Mouse (Mus musculus): ENCODE data around the gene Xpnpep1. TPM values are rescaled to one million over a fixed set of nuclear protein-coding genes. Genes with fewer than 3 reads are reported as not detected.

The Xpnpep1 gene
- polyA plus RNA-seq, 1 experiment from 2014 or later = 85.5 TPM

DNA sequence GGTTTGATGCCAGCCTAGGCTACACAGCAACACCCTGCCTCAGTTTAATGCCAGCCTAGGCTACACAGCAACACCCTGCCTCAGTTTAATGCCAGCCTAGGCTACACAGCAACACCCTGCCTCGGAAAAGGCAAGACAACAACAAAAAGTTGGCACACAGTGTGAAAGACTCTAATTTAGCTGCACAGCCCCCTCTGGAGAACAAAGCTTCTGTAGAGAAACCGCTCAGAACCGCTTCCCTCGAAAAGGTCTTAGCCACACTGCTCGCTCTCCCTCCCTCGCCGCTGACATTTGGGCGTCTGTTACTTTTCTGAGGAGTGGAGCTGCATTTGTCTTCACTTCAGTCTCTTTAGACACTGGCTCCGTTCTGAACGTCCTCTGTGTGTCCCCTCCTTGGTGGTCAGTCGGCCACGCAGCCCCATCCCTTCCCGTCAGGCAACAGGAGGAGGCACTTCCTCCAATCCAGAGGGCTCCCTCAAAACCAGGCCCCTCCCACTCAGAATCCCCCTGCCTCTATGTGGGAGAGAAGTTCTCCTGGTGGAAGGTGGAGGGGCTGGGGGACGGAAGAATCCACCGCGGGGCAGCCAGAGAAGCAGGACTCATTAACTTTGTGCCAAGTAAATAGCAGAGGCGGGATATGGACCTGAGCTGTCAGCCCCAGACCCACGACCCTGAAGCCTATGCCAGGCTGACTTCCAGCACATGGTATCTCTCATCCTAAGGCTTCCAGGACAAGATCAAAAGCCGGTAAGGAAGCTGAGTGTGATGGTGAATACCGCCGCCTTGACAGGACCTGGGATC lies 24.9 kb downstream of the Xpnpep1 start:
- H3K4me3 ChIP-seq (ENCODE audit: low read depth, low read length) = no peak overlapping the region
- H3K4me2 ChIP-seq (ENCODE audit: low read depth, low read length) = no peak overlapping the region
- H3K27ac ChIP-seq (ENCODE audit: low read length) = no peak overlapping the region
- H3K4me1 ChIP-seq (ENCODE audit: control insufficient read depth, low read depth, low read length) = no peaks in the 10 kb centered on the region
- H3K36me3 ChIP-seq (ENCODE audit: control insufficient read depth, insufficient read depth) = peaks cover 9% of the 10 kb centered on the region
- no peak overlapping the region for H3K9ac ChIP-seq (ENCODE audit: low read depth, low read length)
- H3K27me3 ChIP-seq (ENCODE audit: control insufficient read depth, insufficient read depth, low read depth, low read length) = no peaks in the 10 kb centered on the region
- H3K9me3 ChIP-seq (replicated peaks; ENCODE audit: control insufficient read depth, low read length) = no peaks in the 10 kb centered on the region
- 81% methylated on average over 21 of the region's 21 CpGs for WGBS (ENCODE audit: insufficient replicate concordance)
- no peak for ATAC-seq (ENCODE audit: low read depth)

DNA sequence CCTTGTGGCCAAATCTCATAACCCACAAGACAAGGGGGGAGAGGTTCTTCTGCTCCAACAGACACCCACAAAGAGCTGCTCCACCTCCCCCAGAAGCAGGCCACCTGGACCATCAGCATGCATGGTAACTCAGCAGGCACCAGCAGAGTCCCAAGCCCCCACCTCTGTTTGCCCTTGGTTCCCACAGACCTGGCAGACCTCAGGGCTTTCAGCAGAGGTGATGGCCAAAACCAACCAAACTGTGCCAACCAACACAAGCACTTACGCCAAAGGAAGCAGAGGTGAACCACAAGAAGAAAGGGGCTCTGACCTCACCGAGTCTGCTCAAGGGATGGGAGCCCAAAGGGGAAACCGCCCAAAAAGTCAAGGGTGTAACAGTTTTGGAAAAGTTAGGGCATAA lies 26.3 kb downstream of the Xpnpep1 start:
- no peak for ATAC-seq (ENCODE audit: low read depth)
- Histone ChIP-seq H3K27me3 (ENCODE audit: control insufficient read depth, insufficient read depth, low read depth, low read length) (no peaks in the 10 kb centered on the region), H3K9ac (ENCODE audit: low read depth, low read length) (no peak overlapping the region), H3K27ac (ENCODE audit: low read length) (no peak overlapping the region), H3K4me3 (ENCODE audit: low read depth, low read length) (no peak overlapping the region), H3K4me2 (ENCODE audit: low read depth, low read length) (no peak overlapping the region), H3K4me1 (ENCODE audit: control insufficient read depth, low read depth, low read length) (no peaks in the 10 kb centered on the region), H3K36me3 (ENCODE audit: control insufficient read depth, insufficient read depth) (peaks cover 17% of the 10 kb centered on the region), H3K9me3 (replicated peaks; ENCODE audit: control insufficient read depth, low read length) (no peaks in the 10 kb centered on the region)
- WGBS (ENCODE audit: insufficient replicate concordance) = 80% methylated on average over 3 of the region's 3 CpGs

DNA sequence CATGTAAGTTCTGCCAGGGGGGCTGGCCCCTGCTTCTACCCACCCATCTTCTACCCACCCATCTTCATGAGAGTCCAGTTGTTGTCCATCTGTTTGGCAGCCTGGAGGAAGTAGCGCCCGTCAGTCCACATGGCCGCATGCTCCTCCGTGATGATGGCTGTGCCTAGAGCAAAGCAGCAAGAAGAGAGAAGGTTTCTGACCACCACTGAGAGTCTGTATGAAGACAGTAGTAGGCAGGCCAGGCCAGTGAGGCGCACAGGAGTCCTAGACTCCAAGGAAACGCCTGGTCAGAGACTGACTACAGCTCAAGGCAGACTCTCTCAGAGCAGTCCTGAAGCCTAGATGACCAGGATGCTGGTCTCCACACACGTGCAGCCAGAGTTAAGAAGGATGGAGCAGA lies 26.7 kb downstream of the Xpnpep1 start:
- H3K4me3 ChIP-seq (ENCODE audit: low read depth, low read length) = no peak overlapping the region
- H3K4me1 ChIP-seq (ENCODE audit: control insufficient read depth, low read depth, low read length) = no peaks in the 10 kb centered on the region
- H3K27me3 ChIP-seq (ENCODE audit: control insufficient read depth, insufficient read depth, low read depth, low read length) = no peaks in the 10 kb centered on the region
- peaks cover 17% of the 10 kb centered on the region for H3K36me3 ChIP-seq (ENCODE audit: control insufficient read depth, insufficient read depth)
- H3K9me3 ChIP-seq (replicated peaks; ENCODE audit: control insufficient read depth, low read length) = no peaks in the 10 kb centered on the region
- no peak overlapping the region for H3K9ac ChIP-seq (ENCODE audit: low read depth, low read length)
- no peak overlapping the region for H3K27ac ChIP-seq (ENCODE audit: low read length)
- 90% methylated on average over 7 of the region's 7 CpGs for whole genome bisulfite sequencing (ENCODE audit: insufficient replicate concordance)
- no peak for ATAC-seq (ENCODE audit: low read depth)
- no peak overlapping the region for H3K4me2 ChIP-seq (ENCODE audit: low read depth, low read length)

DNA sequence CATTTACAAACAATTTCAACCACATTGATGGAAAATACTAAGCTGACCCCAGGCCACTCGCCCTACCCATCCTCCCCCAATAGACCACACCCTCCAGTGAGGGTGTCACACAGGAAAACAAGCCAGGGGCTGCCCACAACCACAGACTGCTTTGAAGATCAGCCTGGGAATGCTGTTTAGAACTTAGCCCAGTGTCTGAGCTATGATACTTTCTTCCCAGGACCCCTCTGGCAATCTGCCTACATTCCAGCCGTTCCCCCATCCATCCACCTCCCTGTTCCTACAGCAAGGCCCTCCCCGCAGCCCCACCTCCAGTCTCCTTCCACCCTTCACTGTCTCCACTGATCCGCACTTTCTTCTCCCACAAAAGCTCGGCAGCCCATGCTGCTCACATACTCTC lies 29.1 kb downstream of the Xpnpep1 start:
- Histone ChIP-seq H3K9me3 (replicated peaks; ENCODE audit: control insufficient read depth, low read length) (no peaks in the 10 kb centered on the region), H3K9ac (ENCODE audit: low read depth, low read length) (no peak overlapping the region), H3K36me3 (ENCODE audit: control insufficient read depth, insufficient read depth) (peaks cover 32% of the 10 kb centered on the region), H3K4me1 (ENCODE audit: control insufficient read depth, low read depth, low read length) (no peaks in the 10 kb centered on the region), H3K27ac (ENCODE audit: low read length) (no peak overlapping the region), H3K27me3 (ENCODE audit: control insufficient read depth, insufficient read depth, low read depth, low read length) (no peaks in the 10 kb centered on the region), H3K4me3 (ENCODE audit: low read depth, low read length) (no peak overlapping the region), H3K4me2 (ENCODE audit: low read depth, low read length) (no peak overlapping the region)
- no peak for ATAC-seq (ENCODE audit: low read depth)
- 81% methylated on average over 5 of the region's 5 CpGs for WGBS (ENCODE audit: insufficient replicate concordance)

DNA sequence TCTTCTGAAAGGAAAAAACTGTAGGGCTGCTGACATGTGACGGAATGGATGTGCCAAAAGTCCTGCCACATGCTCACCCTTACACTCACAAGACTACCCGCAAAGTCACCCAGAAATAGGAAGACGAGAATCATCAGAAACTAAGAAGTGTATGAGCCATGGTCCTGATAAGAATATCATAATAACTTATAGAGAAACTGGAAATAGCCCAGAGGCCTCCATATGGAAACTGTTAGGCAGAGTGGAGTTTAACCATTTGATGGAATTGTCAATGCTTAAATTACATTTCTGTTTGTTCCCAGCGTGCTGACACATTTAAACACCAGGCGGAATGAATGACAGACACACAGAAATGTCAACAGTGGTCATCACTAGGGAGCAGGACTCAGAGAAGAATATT lies 31.1 kb downstream of the Xpnpep1 start:
- no peak overlapping the region for H3K9ac ChIP-seq (ENCODE audit: low read depth, low read length)
- H3K4me3 ChIP-seq (ENCODE audit: low read depth, low read length) = no peak overlapping the region
- peaks cover 4% of the 10 kb centered on the region for H3K4me1 ChIP-seq (ENCODE audit: control insufficient read depth, low read depth, low read length)
- H3K9me3 ChIP-seq (replicated peaks; ENCODE audit: control insufficient read depth, low read length) = no peaks in the 10 kb centered on the region
- no peak overlapping the region for H3K4me2 ChIP-seq (ENCODE audit: low read depth, low read length)
- no peak for ATAC-seq (ENCODE audit: low read depth)
- WGBS (ENCODE audit: insufficient replicate concordance) = 79% methylated on average over 5 of the region's 5 CpGs
- H3K36me3 ChIP-seq (ENCODE audit: control insufficient read depth, insufficient read depth) = peaks cover 42% of the 10 kb centered on the region
- no peak overlapping the region for H3K27ac ChIP-seq (ENCODE audit: low read length)
- H3K27me3 ChIP-seq (ENCODE audit: control insufficient read depth, insufficient read depth, low read depth, low read length) = no peaks in the 10 kb centered on the region

DNA sequence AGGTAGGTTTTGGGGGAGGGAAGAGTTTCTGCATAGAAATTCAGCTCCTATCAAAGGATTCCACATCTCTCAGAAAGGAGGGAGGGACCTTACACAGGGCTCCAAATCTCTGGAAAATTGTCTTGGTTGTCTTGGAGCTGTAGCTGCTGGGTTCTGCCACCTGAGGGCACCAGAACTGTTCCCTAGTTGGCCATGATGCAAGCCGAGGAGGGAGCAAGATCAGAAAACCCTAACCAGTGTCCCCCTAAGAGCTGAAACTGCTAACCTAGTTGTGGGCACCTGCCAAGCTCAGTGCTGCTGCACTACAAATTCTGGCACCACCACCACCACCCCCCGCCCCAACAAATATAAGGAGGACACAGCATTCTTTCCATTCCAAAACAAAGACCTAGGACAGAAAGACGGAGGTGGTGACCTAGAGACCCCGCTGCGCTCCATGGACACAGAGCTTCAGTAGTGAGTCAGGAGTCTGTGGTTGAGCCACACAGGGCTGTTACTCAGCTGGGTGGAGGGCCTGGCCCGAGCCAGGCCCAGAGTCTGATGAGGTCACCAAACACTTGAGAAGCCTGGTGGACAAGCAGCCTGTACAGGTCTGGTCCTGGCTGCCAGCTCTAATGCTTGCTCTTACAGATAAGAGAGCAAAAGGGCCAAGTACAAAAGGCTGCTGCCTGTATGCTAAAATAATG lies 31.9 kb downstream of the Xpnpep1 start:
- ATAC-seq (ENCODE audit: low read depth) = no peak
- H3K4me2 ChIP-seq (ENCODE audit: low read depth, low read length) = no peak overlapping the region
- H3K27me3 ChIP-seq (ENCODE audit: control insufficient read depth, insufficient read depth, low read depth, low read length) = no peaks in the 10 kb centered on the region
- H3K27ac ChIP-seq (ENCODE audit: low read length) = no peak overlapping the region
- H3K4me3 ChIP-seq (ENCODE audit: low read depth, low read length) = no peak overlapping the region
- H3K9me3 ChIP-seq (replicated peaks; ENCODE audit: control insufficient read depth, low read length) = no peaks in the 10 kb centered on the region
- peaks cover 11% of the 10 kb centered on the region for H3K4me1 ChIP-seq (ENCODE audit: control insufficient read depth, low read depth, low read length)
- 60% methylated on average over 6 of the region's 6 CpGs for WGBS (ENCODE audit: insufficient replicate concordance)
- peaks cover 42% of the 10 kb centered on the region for H3K36me3 ChIP-seq (ENCODE audit: control insufficient read depth, insufficient read depth)
- H3K9ac ChIP-seq (ENCODE audit: low read depth, low read length) = no peak overlapping the region

DNA sequence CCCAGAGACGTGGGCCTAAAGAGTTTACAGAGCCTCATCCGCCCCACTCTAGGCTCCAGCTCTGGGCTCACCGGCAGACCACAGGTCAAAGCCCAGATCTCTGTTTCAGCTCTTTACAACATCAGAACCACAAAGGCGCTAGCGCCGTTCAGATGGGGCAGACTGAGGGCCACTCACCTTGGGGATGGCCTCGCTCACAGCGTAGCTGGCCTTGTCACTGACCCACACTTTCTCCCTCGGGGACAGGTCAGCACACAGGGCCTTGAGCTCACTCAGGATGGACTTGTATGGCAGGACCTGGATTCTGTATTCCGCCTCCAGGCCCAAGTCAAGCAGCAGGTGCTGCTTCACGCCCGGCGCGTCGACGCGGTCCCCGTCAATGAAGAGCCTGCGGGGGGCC lies 34.0 kb downstream of the Xpnpep1 start:
- Histone ChIP-seq H3K27me3 (ENCODE audit: control insufficient read depth, insufficient read depth, low read depth, low read length) (no peaks in the 10 kb centered on the region), H3K9ac (ENCODE audit: low read depth, low read length) (no peak overlapping the region), H3K4me1 (ENCODE audit: control insufficient read depth, low read depth, low read length) (peaks cover 29% of the 10 kb centered on the region), H3K4me2 (ENCODE audit: low read depth, low read length) (no peak overlapping the region), H3K27ac (ENCODE audit: low read length) (no peak overlapping the region), H3K4me3 (ENCODE audit: low read depth, low read length) (no peak overlapping the region), H3K36me3 (ENCODE audit: control insufficient read depth, insufficient read depth) (peaks cover 50% of the 10 kb centered on the region), H3K9me3 (replicated peaks; ENCODE audit: control insufficient read depth, low read length) (no peaks in the 10 kb centered on the region)
- WGBS (ENCODE audit: insufficient replicate concordance) = 92% methylated on average over 19 of the region's 19 CpGs
- no peak for ATAC-seq (ENCODE audit: low read depth)

DNA sequence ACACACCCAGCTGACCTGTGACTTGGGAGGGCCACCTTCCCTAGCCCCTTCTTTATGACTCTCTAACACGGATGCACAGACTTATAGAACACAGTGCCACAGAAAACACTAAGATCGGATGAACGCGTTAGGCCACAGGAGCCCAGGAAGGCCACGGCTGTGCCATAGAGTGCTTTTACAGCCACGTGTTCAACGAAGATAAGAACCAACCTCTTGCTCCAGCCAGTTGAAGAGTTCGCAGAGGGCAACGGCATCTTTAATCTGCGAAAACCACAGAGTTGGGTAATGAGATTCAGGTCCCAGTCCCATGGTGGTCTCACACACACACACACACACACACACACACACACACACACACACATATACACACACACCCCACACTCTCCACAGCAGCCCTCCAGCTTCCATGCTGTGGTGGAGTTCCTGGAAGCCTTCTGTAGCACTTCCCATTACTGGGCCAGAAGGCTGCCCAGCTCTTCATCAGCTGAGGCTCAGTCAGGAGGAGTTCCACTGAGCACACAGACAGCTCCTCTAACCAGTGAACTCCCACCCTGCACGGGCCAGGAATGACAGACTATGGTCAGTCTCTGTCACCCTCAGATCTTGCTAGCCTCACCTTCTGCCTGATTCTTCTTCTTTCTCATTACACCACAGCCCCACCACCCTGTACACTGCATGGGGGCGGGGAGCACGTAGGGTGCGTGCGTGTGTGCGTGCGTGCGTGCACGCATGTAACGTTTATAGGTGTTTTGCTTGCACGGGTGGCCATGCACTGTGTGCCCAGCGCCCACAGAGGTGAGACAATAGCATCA lies 36.3 kb downstream of the Xpnpep1 start:
- peak overlapping the region; percentile 36 for H3K4me2 ChIP-seq (ENCODE audit: low read depth, low read length)
- no peak overlapping the region for H3K4me3 ChIP-seq (ENCODE audit: low read depth, low read length)
- peak; percentile 86 for ATAC-seq (ENCODE audit: low read depth)
- H3K9me3 ChIP-seq (replicated peaks; ENCODE audit: control insufficient read depth, low read length) = no peaks in the 10 kb centered on the region
- H3K27ac ChIP-seq (ENCODE audit: low read length) = peak overlapping the region; percentile 81
- WGBS (ENCODE audit: insufficient replicate concordance) = 55% methylated on average over 22 of the region's 22 CpGs
- H3K4me1 ChIP-seq (ENCODE audit: control insufficient read depth, low read depth, low read length) = peaks cover 29% of the 10 kb centered on the region
- H3K36me3 ChIP-seq (ENCODE audit: control insufficient read depth, insufficient read depth) = peaks cover 59% of the 10 kb centered on the region
- no peaks in the 10 kb centered on the region for H3K27me3 ChIP-seq (ENCODE audit: control insufficient read depth, insufficient read depth, low read depth, low read length)
- peak overlapping the region; percentile 44 for H3K9ac ChIP-seq (ENCODE audit: low read depth, low read length)
